Mouse (Mus musculus): Measurements from ENCODE around the gene Gm36210. TPM values are rescaled to one million over a fixed set of nuclear protein-coding genes. Genes with fewer than 3 reads are reported as not detected.
A peak's percentile ranks its signal among the peaks of the same experiment; 100 is the strongest.

The Gm36210 gene
- total RNA-seq (2021): not detected
- long read RNA-seq, experiment 1: 0 reads
- long read RNA-seq, experiment 2: 0 reads

DNA sequence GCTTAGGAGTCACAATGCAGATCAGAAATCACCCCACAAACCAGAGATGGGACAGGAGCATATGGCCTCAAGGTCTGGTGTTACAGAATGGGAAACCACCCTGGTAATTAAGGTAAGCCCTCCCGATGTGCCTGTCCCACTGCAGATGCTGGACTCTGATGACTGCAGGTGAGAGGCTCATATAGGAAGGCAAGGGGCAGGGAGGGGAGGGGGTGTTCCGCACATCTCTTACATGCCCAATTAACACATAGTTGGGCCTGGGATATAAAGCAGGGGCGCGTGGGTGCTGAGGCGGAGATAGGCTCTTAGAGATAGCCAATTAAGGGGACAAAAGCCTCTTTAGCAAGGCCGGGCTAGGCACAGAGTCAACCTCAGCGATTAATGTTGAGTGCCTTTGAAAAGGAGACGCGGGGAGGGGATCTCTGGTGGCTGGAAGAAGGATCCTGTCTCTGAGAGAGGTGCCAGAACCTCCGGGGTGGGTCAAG is at the start of gene Gm36210:
Gene Gm36210, minus strand, starts transcription at position 51 of the 485 bp plus-strand sequence.
- DNase-seq: no peak
- intact Hi-C loops (cut with DNase I): no loop called here

DNA sequence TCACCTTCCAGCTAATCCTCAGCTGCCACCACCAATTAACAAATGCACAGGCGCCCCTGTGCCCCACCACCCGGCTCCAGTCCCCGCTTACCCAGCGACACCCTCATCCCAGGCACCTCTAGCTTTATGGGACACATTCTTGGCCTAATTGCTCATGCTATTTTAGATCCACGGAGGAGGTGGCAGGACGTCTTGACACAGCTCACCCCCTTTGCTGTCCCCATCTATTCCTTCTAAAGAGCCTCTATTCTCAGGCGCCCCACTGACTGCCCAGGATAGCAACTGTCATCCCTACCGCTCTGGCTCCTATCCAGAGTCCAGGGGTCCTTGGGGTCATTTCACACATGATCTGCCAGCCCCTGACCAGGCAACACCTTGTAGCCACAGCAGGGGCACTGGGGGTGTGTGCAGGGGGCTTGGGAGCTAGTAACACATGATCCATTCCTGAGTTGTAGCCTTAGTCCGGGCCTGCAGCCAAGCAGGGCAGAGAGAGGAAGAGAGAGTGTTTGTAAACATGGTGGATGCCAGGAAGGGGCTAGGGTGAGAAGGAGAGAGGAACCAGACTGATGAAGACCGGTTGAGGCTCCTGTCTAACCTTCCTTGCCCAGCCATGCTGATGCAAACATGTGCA is 47.6 kb upstream of the Gm36210 start:
- DNase-seq: peak in 1 of 2 experiments; percentile 43
- intact Hi-C loops (cut with DNase I): no loop called here

DNA sequence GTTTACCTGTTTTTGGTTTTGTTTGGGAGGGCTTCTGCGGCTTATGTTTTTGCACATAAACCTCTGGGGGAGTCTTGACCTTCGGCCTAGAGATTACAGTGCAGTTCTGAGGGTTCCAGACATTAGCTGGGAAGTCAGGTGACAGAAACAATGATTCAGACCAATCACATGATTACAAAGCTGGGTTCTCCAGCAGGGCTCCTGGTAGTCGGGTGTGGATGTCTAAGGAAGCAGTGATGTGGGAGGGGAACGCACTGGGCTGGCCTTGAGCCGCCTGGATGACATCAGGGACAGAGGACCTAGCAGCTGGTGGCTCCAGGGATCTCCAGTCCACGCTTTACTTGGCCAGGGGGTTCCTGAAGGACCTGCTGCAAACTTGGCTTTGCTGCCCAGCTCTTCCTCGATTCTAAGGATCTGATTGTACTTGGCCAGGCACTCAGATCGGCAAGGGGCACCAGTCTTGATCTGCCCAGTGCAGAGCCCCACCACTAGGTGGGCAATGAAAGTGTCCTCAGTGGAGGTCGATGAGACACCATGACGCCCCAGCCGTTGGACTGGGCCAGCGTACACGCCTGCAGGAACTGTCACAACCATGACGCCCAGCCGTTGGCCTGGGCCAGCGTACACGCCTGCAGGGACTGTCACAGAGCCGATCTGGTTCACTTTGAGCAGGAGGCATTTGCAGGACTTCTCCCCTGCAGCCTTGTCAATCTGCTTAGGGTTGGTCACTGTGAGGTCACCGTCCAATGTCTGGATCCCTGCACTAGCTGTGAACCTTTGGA is 44.4 kb upstream of the Gm36210 start:
- peak; percentile 54 to 58 for DNase-seq
- intact Hi-C loops (cut with DNase I): no loop called here

DNA sequence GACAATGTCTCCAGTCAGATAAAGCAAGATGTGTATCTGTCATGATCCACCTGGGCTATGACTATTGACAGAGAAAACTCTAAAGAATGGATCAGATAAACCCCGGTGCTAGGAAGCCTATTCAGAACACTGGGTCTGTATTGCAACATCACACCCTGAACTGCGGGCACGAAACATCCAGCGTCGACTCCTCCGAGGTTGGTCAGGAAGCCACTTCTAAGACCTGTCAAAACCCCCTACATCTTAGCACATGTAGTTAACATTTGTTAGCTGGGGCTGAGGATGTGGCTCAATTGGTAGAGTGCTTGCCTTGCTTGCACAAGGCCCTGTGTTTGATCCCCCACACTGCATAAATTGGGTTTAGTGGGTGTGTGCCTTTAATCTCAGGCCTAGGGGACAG is 42.1 kb upstream of the Gm36210 start:
- no peak for DNase-seq
- intact Hi-C loops (cut with DNase I): loop anchor here (10.0 kb wide), 1 partner anchor 324 kb away; no protein-coding TSS in a partner anchor

DNA sequence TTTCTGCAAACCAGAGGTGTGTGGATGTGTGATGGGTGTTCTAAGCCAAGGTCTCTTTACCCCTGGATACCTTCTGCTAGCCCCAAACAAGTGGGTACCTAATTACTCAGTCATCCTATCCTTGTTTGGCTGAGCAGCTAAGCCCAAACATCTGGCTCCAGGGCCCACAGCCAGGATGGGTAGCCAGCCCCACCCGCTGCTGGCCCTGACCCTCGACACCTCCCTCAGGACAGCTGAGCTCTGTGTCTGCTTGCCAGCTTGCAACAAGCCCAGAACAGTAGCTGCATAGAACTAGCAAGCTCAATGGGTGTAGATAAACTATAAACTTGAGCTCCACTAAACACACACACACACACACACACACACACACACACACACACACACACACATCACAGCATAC is 41.5 kb upstream of the Gm36210 start:
- intact Hi-C loops (cut with DNase I): loop anchor here (10.0 kb wide), 1 partner anchor 323 kb away; no protein-coding TSS in a partner anchor

DNA sequence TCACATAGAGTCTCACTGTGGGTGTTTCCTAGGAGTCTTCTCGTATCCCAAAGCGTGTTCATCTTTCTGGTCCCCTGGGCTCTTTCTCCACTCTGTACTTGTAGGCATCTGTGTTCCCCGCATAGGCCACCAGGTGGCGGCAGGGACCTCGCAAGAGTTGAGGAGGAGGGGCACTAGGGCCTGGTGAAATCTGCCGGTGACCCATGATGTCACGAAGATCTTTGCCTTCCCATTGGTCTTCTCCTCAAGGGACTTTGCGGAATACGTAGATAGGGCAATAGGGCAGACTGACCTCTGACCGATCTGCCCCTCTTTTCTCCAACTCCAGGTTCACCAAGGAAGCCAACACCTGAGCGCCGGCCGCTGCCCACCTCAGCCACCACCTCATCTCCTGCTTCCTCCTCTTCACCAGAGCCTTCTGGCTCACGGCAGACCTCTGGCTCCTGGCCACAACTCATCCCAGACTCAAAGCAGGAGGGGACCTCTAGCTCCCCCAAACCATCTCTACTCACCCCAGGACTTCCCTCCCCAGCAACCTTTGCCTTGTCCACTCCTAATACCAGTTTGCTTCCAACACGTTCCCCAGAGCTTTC is 37.0 kb upstream of the Gm36210 start:
- DNase-seq: peak; percentile 93 to 98
- intact Hi-C loops (cut with DNase I): loop anchor here (1.0 to 10.0 kb wide), 5 partner anchors 21 to 319 kb away; partner anchors contain the start of genes Rasl2-9, Sbk2 and Ube2s

More for the DNA sequence above, 41.5 kb upstream of the Gm36210 start:
- DNase-seq: peak; percentile 72 to 76

DNA sequence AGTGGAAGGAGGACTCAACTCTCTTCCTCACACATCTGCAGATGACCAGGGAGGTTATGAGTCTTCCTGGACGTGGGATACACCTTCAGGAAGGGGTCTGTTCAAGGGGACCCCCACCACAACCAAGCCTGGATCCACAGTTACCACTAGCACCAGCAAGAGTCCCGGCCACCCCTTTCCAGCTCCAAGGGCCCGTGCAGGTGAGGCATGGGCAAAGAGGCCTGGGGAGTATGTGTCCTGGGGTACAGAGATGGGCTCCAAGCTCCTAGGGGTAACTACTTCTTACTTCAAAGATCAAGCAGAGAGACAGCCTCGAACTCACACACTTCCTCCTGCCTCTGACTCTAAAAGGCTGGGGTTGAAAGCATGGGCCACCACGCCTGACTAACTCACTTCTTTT is 36.4 kb upstream of the Gm36210 start:
- no peak for DNase-seq
- intact Hi-C loops (cut with DNase I): loop anchor here (1.0 to 10.0 kb wide), 5 partner anchors 22 to 318 kb away; partner anchors contain the start of genes Rasl2-9, Sbk2 and Ube2s

DNA sequence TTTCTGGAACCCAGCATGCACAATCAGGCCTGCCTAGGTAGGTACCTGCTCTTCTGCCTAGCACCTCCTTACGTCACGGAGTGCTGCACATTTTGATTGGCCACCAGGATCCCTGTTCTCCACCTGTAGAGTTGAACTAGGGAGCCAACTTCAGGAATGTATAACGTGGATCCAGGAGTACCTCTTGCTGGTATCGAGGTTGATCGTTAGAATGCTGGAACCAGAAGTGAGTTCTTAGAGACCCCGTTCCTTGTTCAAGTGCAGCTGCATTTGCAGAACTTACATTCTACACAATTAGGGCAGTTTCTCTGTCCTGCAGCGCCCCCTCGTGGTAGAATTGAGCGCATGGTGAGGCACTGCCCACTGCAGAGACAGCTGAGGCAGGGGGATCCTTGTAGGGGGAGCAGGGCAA is 33.8 kb upstream of the Gm36210 start:
- DNase-seq: peak; percentile 83 to 90
- intact Hi-C loops (cut with DNase I): loop anchor here (2.0 to 10.0 kb wide), 5 partner anchors 75 to 383 kb away; partner anchors contain the start of genes Rasl2-9 and Ube2s

DNA sequence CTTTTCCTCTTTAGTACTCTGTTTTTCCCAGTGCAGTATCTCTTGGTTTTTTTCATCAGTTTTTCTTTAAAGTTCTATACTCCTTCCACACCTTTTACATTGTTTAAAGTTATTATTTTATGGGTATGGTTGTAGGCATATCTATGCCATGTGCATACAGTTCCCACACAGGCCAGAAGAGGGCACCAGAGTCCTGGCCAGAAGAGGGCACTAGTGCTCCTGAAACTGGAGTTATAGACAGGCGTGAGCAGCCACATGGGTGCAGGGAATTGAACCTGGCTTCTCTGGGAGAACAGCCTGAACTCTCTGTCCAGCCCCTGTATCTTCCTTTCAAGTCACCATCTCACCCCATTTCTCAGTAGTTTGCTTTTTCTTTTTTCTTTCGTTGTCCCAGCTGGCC is 32.1 kb upstream of the Gm36210 start:
- intact Hi-C loops (cut with DNase I): loop anchor here (2.0 kb wide), 1 partner anchor 28 kb away; no protein-coding TSS in a partner anchor
- DNase-seq: peak; percentile 76 to 85

DNA sequence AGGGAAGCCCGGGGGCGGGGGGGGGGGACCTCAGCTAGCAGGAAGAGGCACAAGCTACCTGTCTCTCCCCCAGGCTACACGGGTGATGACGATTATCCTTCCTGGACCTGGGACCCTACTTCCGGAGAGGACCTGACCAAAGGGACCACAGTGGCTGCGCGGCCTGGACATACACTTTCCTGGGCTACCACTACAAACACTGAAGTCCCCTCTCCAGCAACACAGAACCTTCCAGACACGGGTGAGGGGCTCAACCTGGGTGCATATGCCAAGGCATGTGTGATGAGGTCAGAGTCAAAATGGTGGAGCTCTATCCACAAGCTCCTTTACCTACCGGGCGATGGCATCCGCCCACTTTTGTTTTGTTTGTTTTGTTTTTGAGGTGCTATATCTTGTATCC is 31.1 kb upstream of the Gm36210 start:
- intact Hi-C loops (cut with DNase I): no loop called here

DNA sequence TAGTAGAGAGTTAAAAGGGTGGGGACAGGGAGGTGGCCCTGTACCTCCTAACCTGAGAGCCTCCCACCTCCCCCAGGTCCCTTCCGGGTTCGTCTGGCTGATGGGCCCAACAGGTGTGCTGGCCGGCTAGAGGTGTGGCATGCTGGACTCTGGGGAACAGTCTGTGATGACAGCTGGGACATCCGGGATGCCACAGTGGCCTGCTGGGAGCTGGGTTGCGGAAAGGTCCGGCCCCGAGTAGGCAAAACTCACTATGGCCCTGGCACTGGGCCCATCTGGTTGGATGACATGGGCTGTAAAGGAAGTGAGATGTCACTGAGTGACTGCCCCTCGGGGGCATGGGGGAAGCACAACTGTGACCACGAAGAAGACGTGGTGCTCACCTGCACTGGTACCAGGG is 30.5 kb upstream of the Gm36210 start:
- intact Hi-C loops (cut with DNase I): no loop called here
- DNase-seq: no peak

More for the DNA sequence above, 31.1 kb upstream of the Gm36210 start:
- no peak for DNase-seq

DNA sequence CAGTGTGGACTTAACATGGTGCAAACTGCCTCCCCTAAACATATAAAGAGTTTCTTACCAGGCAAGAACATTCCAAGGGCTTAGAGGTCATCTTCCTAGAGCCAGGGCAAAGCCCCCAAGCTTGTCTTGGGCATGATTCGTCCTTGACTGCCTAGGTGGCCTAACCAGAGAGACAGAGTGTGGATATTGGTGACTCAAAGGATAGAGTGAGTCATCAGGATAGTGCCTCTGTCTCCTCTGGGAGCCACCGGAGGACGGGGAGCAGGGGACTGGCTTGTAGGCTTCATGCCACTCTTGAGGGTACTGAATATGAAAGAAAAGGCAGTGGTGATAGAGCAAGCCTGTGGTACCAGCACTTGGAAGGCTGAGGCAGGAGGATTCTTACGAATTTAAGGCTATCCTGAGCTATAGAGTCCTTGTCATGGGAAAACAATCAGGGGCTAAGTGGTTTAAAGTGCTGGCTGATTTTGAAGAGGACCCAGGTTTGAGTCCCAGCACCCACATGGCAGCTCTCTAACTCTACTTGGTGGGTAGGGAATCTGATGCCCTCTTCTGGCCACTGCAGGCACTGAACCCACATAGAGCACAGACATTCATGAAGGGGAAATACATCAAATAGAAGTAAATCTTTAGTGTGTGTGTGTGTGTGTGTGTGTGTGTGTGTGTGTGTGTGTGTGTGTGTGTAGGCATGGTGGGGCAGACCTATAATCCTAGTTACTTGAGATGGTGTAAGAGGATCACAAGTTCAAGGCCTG is 28.0 kb upstream of the Gm36210 start:
- intact Hi-C loops (cut with DNase I): no loop called here
- DNase-seq: no peak

DNA sequence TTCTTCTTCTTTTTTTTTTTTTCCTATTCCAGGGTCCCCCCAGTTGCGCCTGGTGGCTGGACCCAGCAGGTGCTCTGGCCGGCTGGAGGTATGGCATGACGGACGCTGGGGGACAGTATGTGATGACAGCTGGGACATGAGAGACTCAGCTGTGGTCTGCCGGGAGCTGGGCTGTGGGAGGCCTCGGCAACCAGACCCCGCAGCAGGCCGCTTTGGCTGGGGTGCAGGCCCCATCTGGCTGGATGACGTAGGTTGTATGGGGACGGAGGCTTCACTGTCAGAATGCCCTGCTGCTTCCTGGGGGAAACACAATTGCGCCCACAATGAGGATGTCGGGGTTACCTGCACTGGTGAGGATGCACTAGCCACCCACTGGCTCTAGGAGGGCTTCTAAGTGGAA is 26.8 kb upstream of the Gm36210 start:
- intact Hi-C loops (cut with DNase I): no loop called here

DNA sequence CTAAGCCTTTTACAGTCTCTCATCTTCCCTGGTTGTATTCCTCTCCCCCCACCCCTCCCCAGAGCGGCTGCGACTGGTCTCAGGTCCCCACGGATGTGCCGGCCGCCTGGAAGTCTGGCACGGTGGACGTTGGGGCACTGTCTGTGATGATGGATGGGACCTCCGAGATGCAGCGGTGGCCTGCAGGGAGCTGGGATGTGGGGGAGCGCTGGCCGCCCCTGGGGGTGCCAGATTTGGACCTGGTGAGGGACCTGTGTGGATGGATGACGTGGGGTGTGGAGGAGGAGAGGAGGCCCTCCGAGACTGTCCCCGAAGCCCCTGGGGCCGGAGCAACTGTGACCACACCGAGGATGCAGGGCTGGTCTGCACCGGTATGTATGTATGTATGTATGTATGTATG is 22.0 kb upstream of the Gm36210 start:
- intact Hi-C loops (cut with DNase I): no loop called here
- DNase-seq: no peak

More for the DNA sequence above, 26.8 kb upstream of the Gm36210 start:
- no peak for DNase-seq

DNA sequence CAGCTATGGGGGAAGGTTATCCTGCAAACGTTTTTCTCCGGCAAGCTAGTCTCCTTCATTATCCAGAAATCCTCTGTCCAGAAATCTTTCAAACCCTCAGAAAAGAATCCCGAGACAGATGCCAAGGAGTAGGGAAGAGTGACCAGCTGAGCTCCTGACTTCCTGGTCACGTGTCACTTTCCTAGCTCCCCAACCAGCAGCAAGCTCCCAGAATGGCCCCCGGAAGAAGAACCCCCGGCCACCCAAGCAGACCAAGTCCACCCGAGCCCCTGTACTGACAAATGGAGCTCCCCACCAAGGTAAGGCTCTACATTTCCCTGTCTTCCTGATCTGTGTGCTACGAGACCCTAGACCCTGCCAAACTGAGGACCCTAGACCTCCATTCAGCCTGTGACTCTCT is 21.4 kb upstream of the Gm36210 start:
- intact Hi-C loops (cut with DNase I): no loop called here
- DNase-seq: no peak

DNA sequence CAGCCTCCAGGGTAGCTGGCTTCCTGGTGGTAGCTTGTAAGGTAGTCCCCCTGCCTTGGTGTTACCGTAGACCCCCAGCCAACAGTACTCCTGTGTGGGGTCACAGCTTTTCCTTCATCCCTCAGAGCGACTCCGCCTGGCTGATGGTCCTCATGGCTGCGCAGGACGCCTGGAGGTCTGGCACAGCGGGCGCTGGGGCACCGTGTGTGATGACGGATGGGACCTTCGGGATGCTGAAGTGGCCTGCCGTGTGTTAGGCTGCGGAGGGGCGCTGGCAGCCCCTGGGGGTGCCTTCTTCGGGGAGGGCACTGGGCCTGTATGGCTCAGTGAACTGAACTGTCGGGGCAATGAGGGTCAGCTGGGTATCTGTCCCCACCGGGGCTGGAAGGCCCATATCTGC is 20.5 kb upstream of the Gm36210 start:
- intact Hi-C loops (cut with DNase I): no loop called here
- DNase-seq: no peak

DNA sequence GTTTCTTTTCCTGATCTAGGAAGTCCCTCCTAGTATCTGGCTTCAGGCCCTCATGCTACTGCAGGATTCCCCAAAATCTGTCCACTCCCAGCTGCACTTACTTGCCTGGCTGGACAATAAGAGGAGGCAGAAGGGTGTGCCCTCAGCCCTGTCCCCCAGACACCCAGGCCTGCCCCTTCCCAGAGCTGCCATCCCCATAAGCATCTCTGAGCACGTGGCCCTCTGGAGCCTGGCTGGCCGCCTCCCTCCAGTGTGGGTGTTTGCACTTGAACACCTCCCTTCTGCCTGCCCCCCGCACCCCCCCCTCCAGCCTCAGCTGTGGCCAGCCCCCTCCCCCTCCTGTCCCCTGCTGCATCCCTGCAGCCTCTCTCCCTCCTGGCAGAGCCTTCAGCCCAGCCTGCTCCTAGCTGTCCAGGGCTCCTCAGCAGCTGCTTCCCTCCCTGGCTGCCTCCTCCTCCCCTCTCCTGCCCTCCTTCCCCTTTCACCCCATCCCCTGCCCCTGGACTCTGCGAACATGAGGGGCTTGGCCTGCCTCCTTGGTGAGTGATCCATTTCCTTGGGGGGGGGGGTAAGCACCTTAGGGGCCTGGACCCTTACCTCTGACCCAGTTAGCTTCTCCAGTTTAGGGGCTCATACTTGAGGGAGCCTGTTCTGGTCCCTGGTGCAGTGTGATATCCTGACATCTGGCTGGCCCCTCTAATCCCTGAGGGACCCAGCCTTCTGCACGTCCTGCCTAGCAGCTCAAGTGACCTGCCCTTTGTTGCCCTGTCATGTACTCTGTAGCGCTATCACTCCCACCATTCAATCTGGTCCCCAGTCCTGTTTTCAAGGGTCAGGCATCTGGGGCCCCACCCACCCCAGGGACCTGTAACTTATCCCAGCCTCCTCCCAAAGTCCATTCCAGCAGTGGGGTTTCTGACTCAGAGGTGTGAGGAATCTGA is 19.4 kb upstream of the Gm36210 start, which contains the start of gene Ssc5d:
Gene Ssc5d, plus strand, starts transcription at position 345 of the 941 bp plus-strand sequence.
- DNase-seq: peak; percentile 65 to 66
- intact Hi-C loops (cut with DNase I): no loop called here

DNA sequence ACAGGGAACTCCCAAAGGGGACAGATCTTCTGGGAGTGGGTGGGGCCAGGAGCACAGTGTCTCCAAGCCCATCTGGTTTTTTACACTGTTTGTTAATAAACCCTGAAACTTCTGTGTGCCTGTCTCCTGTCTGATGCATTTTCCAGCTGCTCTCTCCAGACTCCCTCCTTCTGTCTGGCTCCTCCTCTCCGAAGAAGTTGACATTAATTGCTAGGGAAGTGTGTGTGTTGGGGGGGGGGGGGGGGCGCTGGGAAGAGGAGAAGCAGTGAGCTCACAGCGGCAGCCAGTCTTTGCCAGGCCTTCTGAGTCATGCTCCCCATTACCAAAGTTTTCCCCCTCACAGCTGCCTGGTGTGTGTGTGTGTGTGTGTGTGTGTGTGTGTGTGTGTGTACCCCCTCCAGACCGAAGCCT is 18.6 kb upstream of the Gm36210 start:
- peak; percentile 60 to 61 for DNase-seq
- intact Hi-C loops (cut with DNase I): loop anchor here (5.0 kb wide), 1 partner anchor 113 kb away; the partner anchor contains the start of gene Ube2s

DNA sequence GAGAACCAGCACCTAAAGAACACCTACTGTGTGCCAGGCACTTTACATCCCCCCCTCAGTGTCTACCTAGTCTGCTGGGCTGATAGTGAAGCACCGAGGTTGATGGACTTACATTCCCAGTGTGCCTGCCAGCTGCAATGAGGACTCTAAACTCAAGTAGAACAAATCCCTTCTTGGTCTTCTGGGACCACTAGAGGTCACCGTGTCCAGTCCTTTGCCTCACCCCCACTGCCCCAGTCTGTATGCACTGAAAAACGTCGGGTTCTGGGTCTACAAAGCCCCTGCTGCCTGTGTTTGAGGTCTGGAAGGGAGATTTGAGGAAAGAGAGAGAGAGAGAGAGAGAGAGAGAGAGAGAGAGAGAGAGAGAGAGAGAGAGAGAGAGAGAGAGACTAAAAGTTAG is 18.2 kb upstream of the Gm36210 start:
- intact Hi-C loops (cut with DNase I): loop anchor here (5.0 kb wide), 1 partner anchor 112 kb away; the partner anchor contains the start of gene Ube2s
- no peak for DNase-seq
